Mouse (Mus musculus) ES-E14 (cell line): ENCODE measurements around the gene Pnp2.

Experiments
- CHD2 ChIP-seq: IDR thresholded peaks from 2 replicates; pipeline ENCODE4 v1.6.1; 2014; ENCODE audit warnings: mild to moderate bottlenecking, low read depth, low read length, inconsistent platforms
- MAFK ChIP-seq: IDR thresholded peaks from 2 replicates; pipeline ENCODE4 v1.6.1; 2014; ENCODE audit warnings: mild to moderate bottlenecking, low read depth, low read length, inconsistent platforms; ENCODE audit not compliant: insufficient read depth
- ZNF384 ChIP-seq: IDR thresholded peaks from 2 replicates; pipeline ENCODE4 v1.6.1; 2012; ENCODE audit warnings: low read depth, low read length, inconsistent platforms

GRCm38 (mm10) chr14:50936649-50937048, 19.1 kb upstream of the Pnp2 start:
- TF ChIP-seq CHD2 (no peak), MAFK (no peak), ZNF384 (no peak)
